Mouse (Mus musculus) erythroid progenitor cell, adult 5-6 weeks (primary cell): ENCODE data around the gene Adamts17. TPM values are rescaled to one million over a fixed set of nuclear protein-coding genes. Genes with fewer than 3 reads are reported as not detected.

Source experiments
- ATAC-seq: replicated peaks from 2 replicates; pipeline ENCODE4 v1.8.0; 2016; ENCODE audit warnings: moderate number of reproducible peaks, mild to moderate bottlenecking, moderate TSS enrichment, inconsistent platforms; ENCODE audit not compliant: poor library complexity, low FRiP score, severe bottlenecking
- total RNA-seq, 2 experiments: library from RNA; stranded (forward) in 1 of 2; stranded (reverse) in 1 of 2; fragments of 150-400 nt in 1 of 2; fragments of 186-747, 209-891 nt in 1 of 2; gene quantifications; 2 replicates each; pipeline versions ENCODE4 v1.2.3 to v1.2.4; 2015 to 2017; ENCODE audit warnings: low replicate concordance in 2 of 2

Adamts17 gene
- total RNA-seq, 2 experiments from 2014 or later: not detected

- ATAC-seq: no peak
These were observed 127.1 kb downstream of the Adamts17 start for GRCm38 (mm10) chr7:66966541-66967205.

- ATAC-seq: no peak
These were observed 127.8 kb downstream of the Adamts17 start for GRCm38 (mm10) chr7:66967206-66967919.

- no peak for ATAC-seq
These were observed 129.1 kb downstream of the Adamts17 start for GRCm38 (mm10) chr7:66968661-66969060.

- no peak for ATAC-seq
These were observed 129.7 kb downstream of the Adamts17 start for GRCm38 (mm10) chr7:66969199-66969598.

GRCm38 (mm10) chr7:66970235-66970634 is 130.7 kb downstream of the Adamts17 start:
- no peak for ATAC-seq

- no peak for ATAC-seq
These were observed 131.4 kb downstream of the Adamts17 start for GRCm38 (mm10) chr7:66970974-66971373.

GRCm38 (mm10) chr7:66974859-66975258 is 135.3 kb downstream of the Adamts17 start:
- ATAC-seq: no peak

- no peak for ATAC-seq
These were observed 136.8 kb downstream of the Adamts17 start for GRCm38 (mm10) chr7:66976371-66976770.

GRCm38 (mm10) chr7:66981591-66981990 is 142.1 kb downstream of the Adamts17 start:
- ATAC-seq: no peak

GRCm38 (mm10) chr7:66982084-66982483 is 142.5 kb downstream of the Adamts17 start:
- no peak for ATAC-seq

- no peak for ATAC-seq
These were observed 148.1 kb downstream of the Adamts17 start for GRCm38 (mm10) chr7:66987671-66988070.

GRCm38 (mm10) chr7:66988441-66988840 is 148.9 kb downstream of the Adamts17 start:
- no peak for ATAC-seq

GRCm38 (mm10) chr7:66989357-66990045 is 150.0 kb downstream of the Adamts17 start:
- ATAC-seq: no peak

- ATAC-seq: no peak
These were observed 159.3 kb downstream of the Adamts17 start for GRCm38 (mm10) chr7:66998821-66999220.

- no peak for ATAC-seq
These were observed 164.1 kb downstream of the Adamts17 start for GRCm38 (mm10) chr7:67003648-67004047.

- ATAC-seq: no peak
These were observed 164.7 kb downstream of the Adamts17 start for GRCm38 (mm10) chr7:67004220-67004619.

- ATAC-seq: no peak
These were observed 170.3 kb downstream of the Adamts17 start for GRCm38 (mm10) chr7:67009841-67010240.

GRCm38 (mm10) chr7:67012011-67012751 is 172.6 kb downstream of the Adamts17 start:
- ATAC-seq: no peak

- no peak for ATAC-seq
These were observed 173.8 kb downstream of the Adamts17 start for GRCm38 (mm10) chr7:67013211-67013895.

- ATAC-seq: no peak
These were observed 180.4 kb downstream of the Adamts17 start for GRCm38 (mm10) chr7:67019937-67020336.
